In the genomic region with DNA sequence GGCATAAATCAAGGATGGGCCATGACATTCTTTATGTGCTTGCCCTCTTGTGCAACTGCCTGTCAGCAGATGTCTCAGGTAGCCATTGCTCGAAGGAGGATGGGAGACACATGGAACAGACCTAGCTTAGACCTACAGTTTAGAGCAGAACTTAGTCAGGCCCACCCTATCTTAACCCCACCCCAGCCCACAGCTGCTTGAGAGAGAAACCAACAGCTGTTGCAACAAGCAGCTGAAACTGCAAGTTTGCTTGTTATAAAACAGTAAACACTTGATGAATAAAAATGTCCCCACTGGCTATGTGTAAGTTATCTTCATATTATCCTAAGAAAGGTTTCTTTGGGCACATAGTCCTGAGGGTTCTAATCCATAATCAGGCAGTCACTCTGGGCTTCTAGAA, we compare ENCODE assay signal across 18 mouse cellular contexts. TPM values are rescaled to one million over a fixed set of nuclear protein-coding genes. Genes with fewer than 3 reads are reported as not detected.
"Had no signal": no experiment of that assay in that cellular context is flagged by ENCODE, and none has a peak within 500 bp of the region (broad histone marks: within the 10 kb centered on the region; RNA-seq: fewer than 3 reads in every experiment).

No protein-coding gene starts in this region.

- H3K27ac ChIP-seq: neural tube, embryonic 13.5 days; neural tube, embryonic 15.5 days; stomach, embryonic 15.5 days; stomach, postnatal 0 days had no signal

- H3K27me3 ChIP-seq: neural tube, embryonic 13.5 days; neural tube, embryonic 15.5 days; stomach, embryonic 15.5 days had no signal

- H3K4me2 ChIP-seq: neural tube, embryonic 13.5 days; neural tube, embryonic 15.5 days; stomach, embryonic 15.5 days had no signal

- H3K4me3 ChIP-seq: neural tube, embryonic 13.5 days; neural tube, embryonic 15.5 days; stomach, embryonic 15.5 days had no signal

- H3K36me3 ChIP-seq: neural tube, embryonic 13.5 days; neural tube, embryonic 15.5 days; stomach, embryonic 15.5 days had no signal

- H3K9me3 ChIP-seq: neural tube, embryonic 13.5 days; neural tube, embryonic 15.5 days; stomach, embryonic 15.5 days had no signal

- H3K4me1 ChIP-seq: neural tube, embryonic 13.5 days; neural tube, embryonic 15.5 days; stomach, embryonic 15.5 days had no signal

- DNase-seq: retina, postnatal 1 day; right cerebral cortex, adult 18-20 months; right cerebral cortex, postnatal 14 days; right cerebral cortex, postnatal 25 days; right cerebral cortex, postnatal 4 days; spleen, adult 18-20 months; thymus, adult 18-20 months; thymus, adult 2 months; thymus, postnatal 14 days; thymus, postnatal 25 days; thymus, postnatal 36 days; thymus, postnatal 4 days had no signal

RNA-seq across cellular contexts. Expression of a gene that starts 19.7 kb away (rescaled TPM):
- polyA plus RNA-seq: small intestine, adult 2 months; spleen, adult 2 months; thymus, adult 2 months had no signal
